Mouse (Mus musculus) brain, embryonic 18.5 days (tissue): Measurements from ENCODE around the gene Rpl36al.

Experiments used
- DNase-seq: peaks from one replicate; pipeline ENCODE4 v3.0.0-alpha.2; 2012; ENCODE audit warnings: low read depth, low spot score

The Rpl36al gene

DNA sequence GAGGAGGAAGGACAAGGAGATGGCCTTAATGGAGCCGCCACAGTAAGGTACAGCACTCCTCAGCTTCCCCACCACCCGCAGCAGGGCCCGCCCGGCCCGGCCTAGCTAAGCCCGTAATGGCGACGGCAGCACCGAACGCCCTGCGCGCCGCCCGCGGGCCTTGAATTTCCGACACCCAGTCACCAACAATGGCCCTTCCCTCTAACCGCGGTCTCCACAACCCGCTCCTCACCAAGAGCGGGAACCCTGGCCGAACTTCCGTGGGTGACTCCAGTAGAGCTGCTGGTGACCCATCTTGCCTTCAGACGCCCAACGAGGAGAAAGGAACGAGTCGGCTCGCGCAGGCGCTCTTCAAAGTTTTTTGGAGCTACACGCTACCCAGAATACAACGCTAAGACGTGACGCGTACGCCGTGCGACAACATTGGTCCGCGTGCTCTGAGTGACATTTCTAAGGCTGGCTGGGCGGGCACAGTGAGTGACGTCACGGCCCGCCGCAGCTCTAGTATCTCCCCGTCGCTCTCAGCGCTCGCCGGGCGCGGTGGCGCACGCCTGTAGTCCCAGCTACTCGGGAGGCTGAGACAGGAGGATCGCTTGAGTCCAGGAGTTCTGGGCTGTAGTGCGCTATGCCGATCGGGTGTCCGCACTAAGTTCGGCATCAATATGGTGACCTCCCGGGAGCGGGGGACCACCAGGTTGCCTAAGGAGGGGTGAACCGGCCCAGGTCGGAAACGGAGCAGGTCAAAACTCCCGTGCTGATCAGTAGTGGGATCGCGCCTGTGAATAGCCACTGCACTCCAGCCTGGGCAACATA lies 24.9 kb downstream of the Rpl36al start, which contains the start of gene Rps29:
Rps29 (minus strand) TSS at position 422 of the 813 bp plus-strand sequence.
- peak; percentile 98 for DNase-seq

GRCm38 (mm10) chr12:69158366-69158764 lies 25.5 kb downstream of the Rpl36al start:
- no peak for DNase-seq

DNA sequence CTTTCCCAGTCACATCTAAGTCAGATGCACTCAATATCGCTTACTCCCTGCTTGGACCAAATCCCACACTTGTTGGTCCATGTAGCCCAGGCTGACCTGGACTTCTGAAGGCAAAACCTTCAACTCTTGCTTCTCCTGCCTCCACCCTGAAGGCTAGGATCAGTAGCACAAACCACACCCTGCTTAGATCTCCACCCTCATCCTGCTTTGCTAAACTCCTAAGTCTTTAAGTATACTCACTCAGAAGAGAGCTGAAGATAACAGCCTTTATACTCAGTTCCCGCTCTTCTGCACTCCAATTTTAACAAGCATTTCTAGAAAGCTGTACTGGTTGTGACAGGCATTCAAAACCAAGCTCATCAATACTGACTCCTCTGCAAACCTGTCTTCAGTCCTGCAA lies 26.8 kb downstream of the Rpl36al start:
- no peak for DNase-seq

DNA sequence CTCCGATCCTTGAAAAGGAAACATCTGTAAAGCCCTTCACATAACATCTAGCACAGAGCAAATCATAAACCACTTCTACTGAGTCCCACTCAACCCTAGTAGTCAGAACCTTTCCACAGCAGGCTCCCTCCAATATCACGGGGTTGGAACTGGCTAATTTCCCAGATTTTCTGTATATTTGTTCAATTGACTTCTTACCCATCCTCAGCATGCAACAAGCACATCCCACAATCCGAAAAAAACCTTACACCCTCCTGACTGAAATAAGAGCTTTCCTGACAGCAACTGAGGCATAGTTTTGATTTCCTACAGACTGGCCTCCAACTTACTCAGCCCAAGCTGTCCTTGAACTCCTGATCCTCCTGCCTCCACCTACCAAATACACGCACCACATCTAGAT lies 27.4 kb downstream of the Rpl36al start:
- DNase-seq = no peak

- no peak for DNase-seq
Measured at GRCm38 (mm10) chr12:69155923-69156322, 28.0 kb downstream of the Rpl36al start.

- no peak for DNase-seq
Measured at GRCm38 (mm10) chr12:69150049-69150448, 33.8 kb downstream of the Rpl36al start.

- DNase-seq = no peak
Measured at GRCm38 (mm10) chr12:69147166-69147735, 36.6 kb downstream of the Rpl36al start.

GRCm38 (mm10) chr12:69143460-69143859 lies 40.4 kb downstream of the Rpl36al start:
- no peak for DNase-seq

DNA sequence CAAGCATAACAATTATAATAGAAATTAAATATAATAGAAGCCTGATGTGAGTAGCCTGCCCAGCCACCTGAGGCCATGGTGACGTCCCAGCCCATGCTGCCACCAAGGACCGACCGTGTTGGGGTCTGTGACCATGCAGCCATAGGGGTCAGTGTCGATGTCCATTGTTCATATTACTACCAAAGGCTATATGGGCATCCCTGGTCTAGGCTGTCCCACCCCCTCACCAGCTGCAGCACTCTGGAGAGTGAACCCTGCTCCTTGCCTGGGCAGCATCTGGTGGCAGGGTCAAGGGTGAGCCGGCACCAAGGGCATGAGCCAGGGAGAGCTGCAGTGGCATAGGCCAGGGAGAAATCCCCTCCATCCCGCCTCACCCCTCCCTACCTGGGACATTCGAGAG lies 44.0 kb downstream of the Rpl36al start:
- DNase-seq = no peak

- DNase-seq = no peak
Measured at GRCm38 (mm10) chr12:69139201-69139600, 44.7 kb downstream of the Rpl36al start.
